Mouse (Mus musculus) small intestine, adult 10 weeks (tissue): Measurements from ENCODE around the gene Arid1b. TPM values are rescaled to one million over a fixed set of nuclear protein-coding genes. Genes with fewer than 3 reads are reported as not detected.

Source experiments
- polyA plus RNA-seq: library from polyadenylated mRNA; stranded (reverse); fragments of 350-450 nt; fragmentation: Illumina TruSeq; extraction: RNeasy Lipid Tissue Mini Kit (QIAGEN cat#74804); gene quantifications from one replicate; pipeline ENCODE4 v1.2.3, GENCODE M21; 2014; ENCODE audit warnings: low replicate concordance

Arid1b gene
- polyA plus RNA-seq = 7.9 TPM

GRCm38 (mm10) chr17:4993840-4994503, at the start of gene Arid1b:
Gene Arid1b (plus strand): TSS chr17:4994332.

